Comparison of ENCODE assay signal across 8 mouse cellular contexts in the genomic region with DNA sequence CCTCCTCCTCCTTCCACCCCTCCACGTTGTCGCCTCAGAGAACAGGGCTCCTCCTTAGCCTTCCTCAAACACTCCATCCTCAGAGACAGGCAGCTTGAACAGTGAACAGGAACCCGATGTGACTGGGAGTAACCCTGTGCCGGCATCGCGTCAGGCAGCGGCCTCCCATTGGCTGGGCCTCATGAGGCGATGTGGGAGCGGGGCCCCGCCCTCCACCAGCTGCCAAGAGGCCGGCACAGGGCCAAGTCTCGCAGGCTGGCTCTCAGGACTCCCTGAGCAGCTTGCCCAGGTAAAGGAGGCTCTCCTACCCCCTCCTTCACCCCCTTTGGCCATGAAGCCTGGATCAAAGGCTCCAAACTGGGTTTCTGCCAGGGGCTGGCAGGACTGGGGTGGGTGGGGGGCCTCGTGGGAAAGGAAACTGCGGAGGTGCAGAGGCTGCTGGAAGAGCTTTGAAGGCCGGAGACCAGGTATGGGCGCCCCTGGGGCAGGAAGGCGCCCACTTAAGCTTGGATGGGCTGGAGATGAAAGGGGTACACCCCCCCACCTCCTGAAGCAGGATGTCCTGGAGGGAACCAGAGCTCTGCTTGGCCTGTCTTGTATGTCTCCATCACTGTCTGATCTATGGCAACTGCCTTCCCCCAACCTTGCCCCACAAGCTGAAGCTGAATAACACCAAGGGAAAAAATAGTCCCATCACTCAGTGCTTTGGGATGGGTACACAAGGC. TPM values are rescaled to one million over a fixed set of nuclear protein-coding genes. Genes with fewer than 3 reads are reported as not detected.
DNase-seq lines count a peak whose midpoint lies in the region; ATAC-seq and TF ChIP-seq lines count a peak whose summit lies in the region.

No protein-coding gene starts in this region.

- peak; percentile 89 for ATAC-seq in intestine, postnatal 0 days

- peak overlapping the region; percentile 58 for H3K4me2 ChIP-seq in intestine, postnatal 0 days (replicated peaks; ENCODE audit: low read depth)

- DNase-seq in adrenal gland, adult 2 months: peak; percentile 93
- DNase-seq in embryo, embryonic 11.5 days (ENCODE audit: low read depth, low spot score): peak; percentile 73
- peak; percentile 56 to 73 for DNase-seq in gastrocnemius, postnatal 4 days (ENCODE audit: low spot score in 2 of 2)
- peak; percentile 85 to 86 for DNase-seq in left cerebral cortex, postnatal 36 days (ENCODE audit: low spot score in 2 of 2)
- peak; percentile 87 for DNase-seq in midbrain, embryonic 10.5 days (ENCODE audit: low spot score)
- DNase-seq in right cerebral cortex, postnatal 36 days (ENCODE audit: low spot score in 2 of 2): peak; percentile 87 to 88
- DNase-seq in urinary bladder, postnatal 4 days (ENCODE audit: low spot score in 2 of 2): peak; percentile 81 to 89

- WGBS in intestine, postnatal 0 days: 14% methylated on average over 17 of the region's 17 CpGs
- WGBS in midbrain, embryonic 10.5 days: 14% methylated on average over 17 of the region's 17 CpGs

- no peaks in the 10 kb centered on the region for H3K9me3 ChIP-seq in intestine, postnatal 0 days (ENCODE audit: control insufficient read depth)
- H3K9me3 ChIP-seq in midbrain, embryonic 10.5 days (replicated peaks): no peaks in the 10 kb centered on the region

- peak overlapping the region; percentile 77 for H3K27ac ChIP-seq in intestine, postnatal 0 days (ENCODE audit: low read depth, low read length)
- peak overlapping the region; percentile 85 for H3K27ac ChIP-seq in midbrain, embryonic 10.5 days (replicated peaks)

- H3K9ac ChIP-seq in intestine, postnatal 0 days (ENCODE audit: low read depth, low read length): peak overlapping the region; percentile 45; the same call in 1 of the 2 replicates

- peaks cover 17% of the 10 kb centered on the region; the same call in 1 of the 2 replicates for H3K4me1 ChIP-seq in intestine, postnatal 0 days (replicated peaks; ENCODE audit: control insufficient read depth, insufficient read depth, low read length)
- H3K4me1 ChIP-seq in midbrain, embryonic 10.5 days: peaks cover 38% of the 10 kb centered on the region

- H3K27me3 ChIP-seq in intestine, postnatal 0 days (replicated peaks; ENCODE audit: control insufficient read depth, insufficient read depth, low read length): no peaks in the 10 kb centered on the region
- peaks cover 21% of the 10 kb centered on the region for H3K27me3 ChIP-seq in midbrain, embryonic 10.5 days (ENCODE audit: low read depth, poor library complexity, severe bottlenecking)

- intact Hi-C loops in left cerebral cortex, postnatal 36 days (cut with DNase I): no loop called here

- TF ChIP-seq CTCF in intestine, postnatal 0 days (IDR thresholded peaks at IDR 0.05; ENCODE audit: low read depth): no peak

- peak overlapping the region; percentile 11; the same call in 1 of the 2 replicates for H3K4me3 ChIP-seq in intestine, postnatal 0 days (ENCODE audit: low read depth, low read length)
- H3K4me3 ChIP-seq in midbrain, embryonic 10.5 days: peak overlapping the region; percentile 39

- H3K36me3 ChIP-seq in intestine, postnatal 0 days (ENCODE audit: control insufficient read depth, insufficient read depth): no peaks in the 10 kb centered on the region; the same call in 1 of the 2 replicates
- peaks cover 84% of the 10 kb centered on the region for H3K36me3 ChIP-seq in midbrain, embryonic 10.5 days

RNA-seq across cellular contexts. Expression of gene Mfsd2a, which starts 5.4 kb away (rescaled TPM):
- total RNA-seq in adrenal gland, adult 2 months (2021): 10 to 100 TPM in 1 of 2 experiments, 1 to 10 TPM in 1; 3.7 to 28.5 TPM
- 0.46 and 0.62 TPM in 2 replicates for polyA plus RNA-seq in adrenal gland, adult 2 months (2012; rRNA removed)
- 1 to 10 TPM in 1 of 2 experiments, under 1 TPM in 1; 0.75 to 1.1 TPM for total RNA-seq in gastrocnemius, postnatal 4 days (2021)
- 189 and 247 TPM in 2 replicates for polyA plus RNA-seq in intestine, postnatal 0 days (2015; fragmentation: Nextera tagmentation; extraction: Ambion mirVana)
- 10 to 100 TPM; 36.9 to 50.0 TPM for total RNA-seq in left cerebral cortex, postnatal 36 days (2021)
- polyA plus RNA-seq in midbrain, embryonic 10.5 days (2016; fragmentation: Nextera tagmentation; extraction: Ambion mirVana): 22.6 and 27.2 TPM in 2 replicates

RNA-seq across cellular contexts. Expression of gene Mycl, which starts 39.9 kb away (rescaled TPM):
- total RNA-seq in adrenal gland, adult 2 months (2021): 1 to 10 TPM; 1.6 to 2.6 TPM
- polyA plus RNA-seq in adrenal gland, adult 2 months (2012; rRNA removed): 0.54 and 1.2 TPM in 2 replicates
- total RNA-seq in gastrocnemius, postnatal 4 days (2021): 10 to 100 TPM in 1 of 2 experiments, 1 to 10 TPM in 1; 8.9 to 10.8 TPM
- 2.5 and 2.9 TPM in 2 replicates for polyA plus RNA-seq in intestine, postnatal 0 days (2015; fragmentation: Nextera tagmentation; extraction: Ambion mirVana)
- 10 to 100 TPM; 11.3 to 12.9 TPM for total RNA-seq in left cerebral cortex, postnatal 36 days (2021)
- 82.4 and 92.7 TPM in 2 replicates for polyA plus RNA-seq in midbrain, embryonic 10.5 days (2016; fragmentation: Nextera tagmentation; extraction: Ambion mirVana)

Comparison
In these comparisons a context has a peak if more than half of its experiments do, and no peak if none do; other contexts are left out.
1. Peak in every context shown above with its lines: DNase-seq, ATAC-seq, H3K4me3 ChIP-seq and H3K27ac ChIP-seq.